Mouse (Mus musculus) liver, embryonic 16.5 days (tissue): Measurements from ENCODE around the gene Hmox1. TPM values are rescaled to one million over a fixed set of nuclear protein-coding genes. Genes with fewer than 3 reads are reported as not detected.

Source experiments
- ATAC-seq: fragments of 200-750 bp; cut with Nextera tagmentation; 2 replicates; pipeline ENCODE4 v1.8.0; 2017; ENCODE audit warnings: low read depth, mild to moderate bottlenecking, moderate number of reproducible peaks, moderate library complexity
- H3K27ac ChIP-seq: fragments of 300-500 bp; sonication (generic); 2 replicates; pipeline ENCODE4 v1.5.1; 2014; ENCODE audit warnings: mild to moderate bottlenecking, low read length
- H3K27me3 ChIP-seq: fragments of 300-500 bp; sonication (generic); 2 replicates; pipeline ENCODE4 v1.6.1; 2014; ENCODE audit warnings: low read depth, low read length, mixed read lengths; ENCODE audit not compliant: control insufficient read depth, insufficient read depth
- H3K36me3 ChIP-seq: fragments of 300-500 bp; sonication (generic); 2 replicates; pipeline ENCODE4 v1.6.1; 2014; ENCODE audit warnings: mild to moderate bottlenecking; ENCODE audit not compliant: control insufficient read depth, insufficient read depth
- H3K4me1 ChIP-seq: fragments of 300-500 bp; sonication (generic); 2 replicates; pipeline ENCODE4 v1.6.1; 2014; ENCODE audit warnings: low read depth, low read length, mixed read lengths; ENCODE audit not compliant: control insufficient read depth
- H3K4me2 ChIP-seq: fragments of 300-500 bp; sonication (generic); 2 replicates; pipeline ENCODE4 v1.6.1; 2014; ENCODE audit warnings: low read depth, low read length, mixed read lengths
- H3K4me3 ChIP-seq: fragments of 300-500 bp; sonication (generic); 2 replicates; pipeline ENCODE4 v1.5.1; 2014; ENCODE audit warnings: low read depth, mild to moderate bottlenecking, low read length
- H3K9ac ChIP-seq: fragments of 300-500 bp; sonication (generic); 2 replicates; pipeline ENCODE4 v1.6.1; 2014; ENCODE audit warnings: low read depth, low read length
- H3K9me3 ChIP-seq: fragments of 300-500 bp; sonication (generic); replicated peaks from 2 replicates; pipeline ENCODE4 v1.6.1; 2016; ENCODE audit warnings: low read length; ENCODE audit not compliant: control insufficient read depth
- WGBS: fragments of 180-500 bp; shearing (Covaris S2); extraction: QIAGEN DNeasy Blood & Tissue Kit; methylation state at CpG from one replicate; pipeline ENCODE4 v1.1.7; 2014; ENCODE audit not compliant: insufficient replicate concordance; 5-methylcytosine and 5-hydroxymethylcytosine counted together
- polyA plus RNA-seq: library from polyadenylated mRNA; unstranded; fragments of >200 nt; fragmentation: Nextera tagmentation; extraction: Ambion mirVana; gene quantifications from 2 replicates; pipeline ENCODE4 v1.2.1, GENCODE M21; 2015

Gene Hmox1
- polyA plus RNA-seq, result 158 and 159 TPM in 2 replicates

DNA sequence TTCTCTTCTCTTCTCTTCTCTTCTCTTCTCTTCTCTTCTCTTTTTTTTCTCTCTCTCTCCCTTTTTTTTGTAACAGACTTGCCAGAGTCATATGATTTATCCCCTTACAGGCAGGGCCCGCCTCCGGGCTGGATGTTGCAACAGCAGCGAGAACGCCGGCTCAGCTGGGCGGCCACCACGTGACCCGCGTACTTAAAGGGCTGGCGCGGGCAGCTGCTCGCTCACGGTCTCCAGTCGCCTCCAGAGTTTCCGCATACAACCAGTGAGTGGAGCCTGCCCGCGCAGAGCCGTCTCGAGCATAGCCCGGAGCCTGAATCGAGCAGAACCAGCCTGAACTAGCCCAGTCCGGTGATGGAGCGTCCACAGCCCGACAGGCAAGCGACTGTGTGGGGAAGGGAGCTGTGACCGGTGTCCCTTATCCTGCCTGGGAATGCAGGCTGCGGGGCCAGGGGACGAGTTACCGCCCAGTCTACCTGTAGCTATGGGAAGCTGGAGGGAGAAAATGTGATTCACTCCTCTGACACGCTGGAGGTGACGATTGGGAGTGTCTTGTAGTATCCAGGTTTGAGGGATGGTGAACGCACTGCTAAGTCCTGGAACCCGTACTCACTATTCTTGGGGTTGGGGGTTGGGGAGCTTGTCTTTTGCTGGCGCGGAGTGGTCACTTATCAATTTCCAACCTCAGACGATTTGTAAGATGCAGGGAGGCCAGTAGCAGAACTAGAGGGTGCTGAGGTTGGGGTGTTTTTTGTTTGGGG is at the start of gene Hmox1:
Gene Hmox1 (plus strand): TSS at position 223 of the 758 bp plus-strand sequence.
- ATAC-seq, result peak; percentile 76
- Histone ChIP-seq H3K9me3 (no peaks in the 10 kb centered on the region), H3K27ac (peak within 1 kb of the TSS; percentile 18; the same call in 1 of the 2 replicates), H3K4me1 (peaks cover 12% of the 10 kb centered on the region), H3K4me3 (peak within 1 kb of the TSS; percentile 64), H3K9ac (peak within 1 kb of the TSS; percentile 48), H3K4me2 (peak within 1 kb of the TSS; percentile 54), H3K27me3 (peaks cover 27% of the 10 kb centered on the region), H3K36me3 (no peaks in the 10 kb centered on the region)
- 2% methylated on average over 36 of the region's 36 CpGs for WGBS

GRCm38 (mm10) chr8:75046303-75046702 is 47.1 kb upstream of the Hmox1 start:
- Histone ChIP-seq H3K27me3 (no peaks in the 10 kb centered on the region), H3K4me2 (no peak overlapping the region), H3K27ac (no peak overlapping the region), H3K4me3 (no peak overlapping the region), H3K4me1 (peaks cover 3% of the 10 kb centered on the region), H3K36me3 (no peaks in the 10 kb centered on the region), H3K9ac (no peak overlapping the region), H3K9me3 (no peaks in the 10 kb centered on the region)
- WGBS, result 88% methylated on average over 1 of the region's 1 CpGs
- no peak for ATAC-seq

GRCm38 (mm10) chr8:75047784-75048183 is 45.6 kb upstream of the Hmox1 start:
- Histone ChIP-seq H3K4me3 (no peak overlapping the region), H3K9ac (no peak overlapping the region), H3K9me3 (no peaks in the 10 kb centered on the region), H3K27ac (no peak overlapping the region), H3K4me2 (no peak overlapping the region), H3K36me3 (no peaks in the 10 kb centered on the region), H3K27me3 (no peaks in the 10 kb centered on the region), H3K4me1 (no peaks in the 10 kb centered on the region; the same call in 1 of the 2 replicates)
- no peak for ATAC-seq
- 60% methylated on average over 3 of the region's 3 CpGs for WGBS

GRCm38 (mm10) chr8:75053342-75053741 is 40.1 kb upstream of the Hmox1 start:
- no peaks in the 10 kb centered on the region for H3K27me3 ChIP-seq
- H3K27ac ChIP-seq, result no peak overlapping the region
- 72% methylated on average over 4 of the region's 4 CpGs for WGBS
- no peak overlapping the region for H3K4me2 ChIP-seq
- H3K9me3 ChIP-seq, result no peaks in the 10 kb centered on the region
- no peak overlapping the region for H3K9ac ChIP-seq
- no peak for ATAC-seq
- H3K36me3 ChIP-seq, result no peaks in the 10 kb centered on the region
- H3K4me3 ChIP-seq, result no peak overlapping the region
- H3K4me1 ChIP-seq, result no peaks in the 10 kb centered on the region

DNA sequence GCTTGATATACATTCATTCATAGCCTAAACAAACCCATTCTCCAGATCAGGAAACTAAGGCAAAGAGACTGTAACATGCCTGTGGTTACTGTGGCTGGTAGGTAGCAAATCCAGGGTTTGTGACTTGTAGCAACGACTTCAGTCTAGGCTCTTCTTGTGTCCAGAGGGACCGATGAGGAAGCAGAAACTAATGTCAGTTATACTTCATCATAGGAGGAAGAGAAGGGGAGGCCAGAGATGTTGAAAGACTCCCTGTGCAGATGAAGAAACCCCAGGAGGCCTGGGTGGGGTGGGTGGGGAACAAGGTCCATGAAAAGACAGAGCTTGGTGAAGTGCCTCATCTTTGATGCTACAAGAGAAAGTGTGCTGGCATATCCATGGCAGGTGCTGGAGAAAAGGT is 37.7 kb upstream of the Hmox1 start:
- Histone ChIP-seq H3K4me3 (no peak overlapping the region), H3K36me3 (no peaks in the 10 kb centered on the region), H3K9ac (no peak overlapping the region), H3K27ac (no peak overlapping the region), H3K4me1 (no peaks in the 10 kb centered on the region), H3K9me3 (no peaks in the 10 kb centered on the region), H3K27me3 (no peaks in the 10 kb centered on the region), H3K4me2 (no peak overlapping the region)
- no peak for ATAC-seq
- WGBS, result 46% methylated on average over 2 of the region's 2 CpGs

DNA sequence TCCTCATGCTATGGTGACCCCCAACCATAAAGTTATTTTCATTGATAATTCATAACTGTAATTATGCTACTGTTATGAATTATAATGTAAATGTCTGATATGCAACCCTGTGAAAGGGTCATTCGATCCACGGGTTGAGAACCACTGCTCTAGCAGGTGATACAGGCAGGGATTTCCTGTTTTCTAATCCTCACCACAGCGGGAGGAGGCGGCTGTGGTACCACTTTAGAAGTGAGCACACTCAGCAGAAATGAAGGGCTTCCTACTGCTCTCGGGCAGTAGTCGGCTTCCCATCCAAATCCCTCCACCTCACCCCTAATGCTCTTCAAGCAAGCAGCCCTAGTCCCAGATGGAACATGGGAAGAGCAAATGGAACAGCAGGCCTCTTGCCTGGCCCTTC is 33.4 kb upstream of the Hmox1 start:
- Histone ChIP-seq H3K9ac (no peak overlapping the region), H3K4me1 (no peaks in the 10 kb centered on the region), H3K4me2 (no peak overlapping the region), H3K27ac (no peak overlapping the region), H3K4me3 (no peak overlapping the region), H3K36me3 (no peaks in the 10 kb centered on the region; the same call in 1 of the 2 replicates), H3K9me3 (no peaks in the 10 kb centered on the region), H3K27me3 (no peaks in the 10 kb centered on the region)
- no peak for ATAC-seq
- 58% methylated on average over 6 of the region's 6 CpGs for WGBS

GRCm38 (mm10) chr8:75060815-75061214 is 32.6 kb upstream of the Hmox1 start:
- no peak overlapping the region for H3K27ac ChIP-seq
- no peaks in the 10 kb centered on the region for H3K4me1 ChIP-seq
- no peaks in the 10 kb centered on the region for H3K27me3 ChIP-seq
- H3K9ac ChIP-seq, result no peak overlapping the region
- H3K4me2 ChIP-seq, result no peak overlapping the region
- ATAC-seq, result no peak
- WGBS, result 65% methylated on average over 2 of the region's 2 CpGs
- no peaks in the 10 kb centered on the region for H3K9me3 ChIP-seq
- no peaks in the 10 kb centered on the region; the same call in 1 of the 2 replicates for H3K36me3 ChIP-seq
- H3K4me3 ChIP-seq, result no peak overlapping the region

DNA sequence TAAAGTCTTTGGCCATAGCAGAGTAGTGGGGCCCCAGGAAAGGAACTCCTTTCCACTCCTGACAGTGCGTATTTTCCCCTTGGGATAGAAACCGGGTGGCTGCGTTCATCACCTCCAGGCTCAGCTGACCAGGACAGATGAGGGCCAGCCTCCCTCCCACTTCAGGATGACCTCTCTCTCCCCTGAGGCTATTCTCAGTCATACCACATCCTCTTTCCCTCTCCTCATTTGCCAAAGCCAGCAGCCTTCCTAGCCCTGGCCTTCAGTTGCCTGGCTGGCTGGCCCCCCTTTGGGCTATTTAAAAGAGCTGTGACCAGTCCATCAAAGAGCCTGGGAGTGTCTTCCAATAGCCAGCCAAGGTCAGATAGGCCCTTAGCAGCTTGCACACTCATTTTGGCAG is 30.1 kb upstream of the Hmox1 start:
- H3K4me3 ChIP-seq, result no peak overlapping the region
- no peaks in the 10 kb centered on the region for H3K9me3 ChIP-seq
- no peak overlapping the region for H3K4me2 ChIP-seq
- no peak overlapping the region for H3K9ac ChIP-seq
- no peaks in the 10 kb centered on the region for H3K27me3 ChIP-seq
- H3K4me1 ChIP-seq, result no peaks in the 10 kb centered on the region
- ATAC-seq, result 0 out of 2 replicates have a peak, but pooled peaks have one; percentile 11
- H3K36me3 ChIP-seq, result no peaks in the 10 kb centered on the region; the same call in 1 of the 2 replicates
- WGBS, result 71% methylated on average over 3 of the region's 3 CpGs
- H3K27ac ChIP-seq, result no peak overlapping the region

- no peak for ATAC-seq
- Histone ChIP-seq H3K27me3 (no peaks in the 10 kb centered on the region), H3K9ac (no peak overlapping the region), H3K36me3 (no peaks in the 10 kb centered on the region; the same call in 1 of the 2 replicates), H3K27ac (no peak overlapping the region), H3K4me1 (no peaks in the 10 kb centered on the region), H3K9me3 (no peaks in the 10 kb centered on the region), H3K4me3 (no peak overlapping the region), H3K4me2 (no peak overlapping the region)
- WGBS, result 71% methylated on average over 3 of the region's 3 CpGs
Observed at GRCm38 (mm10) chr8:75064790-75065189, 28.6 kb upstream of the Hmox1 start.
